Mouse (Mus musculus) heart, embryonic 11.5 days (tissue): ENCODE results near the gene Lrrc2. TPM values are rescaled to one million over a fixed set of nuclear protein-coding genes. Genes with fewer than 3 reads are reported as not detected.
A peak's percentile ranks its signal among the peaks of the same experiment; 100 is the strongest.

Experiments used
- ATAC-seq: fragments of 200-750 bp; cut with Nextera tagmentation; replicated peaks from 2 replicates; pipeline ENCODE4 v1.8.0; 2017; ENCODE audit warnings: moderate library complexity; ENCODE audit not compliant: insufficient number of reproducible peaks, low FRiP score, low TSS enrichment
- H3K27ac ChIP-seq: fragments of 300-500 bp; sonication (generic); 2 replicates; pipeline ENCODE4 v1.5.1; 2014; ENCODE audit warnings: mild to moderate bottlenecking, low read depth, low read length
- H3K27me3 ChIP-seq: fragments of 300-500 bp; sonication (generic); 2 replicates; pipeline ENCODE4 v1.6.1; 2014; ENCODE audit warnings: mild to moderate bottlenecking, low read length, mixed read lengths; ENCODE audit not compliant: control insufficient read depth, insufficient read depth
- H3K36me3 ChIP-seq: fragments of 300-500 bp; sonication (generic); 2 replicates; pipeline ENCODE4 v1.6.1; 2014; ENCODE audit warnings: mild to moderate bottlenecking, low read length, moderate library complexity, mixed read lengths; ENCODE audit not compliant: control insufficient read depth, insufficient read depth
- H3K4me1 ChIP-seq: fragments of 300-500 bp; sonication (generic); 2 replicates; pipeline ENCODE4 v1.6.1; 2014; ENCODE audit warnings: low read length; ENCODE audit not compliant: control insufficient read depth, insufficient read depth
- H3K4me2 ChIP-seq: fragments of 300-500 bp; sonication (generic); 2 replicates; pipeline ENCODE4 v1.6.1; 2014; ENCODE audit warnings: mild to moderate bottlenecking, moderate library complexity
- H3K4me3 ChIP-seq: fragments of 300-500 bp; sonication (generic); 2 replicates; pipeline ENCODE4 v1.5.1; 2014; ENCODE audit warnings: low read depth, low read length
- H3K9ac ChIP-seq: fragments of 300-500 bp; sonication (generic); 2 replicates; pipeline ENCODE4 v1.6.1; 2014; ENCODE audit warnings: mild to moderate bottlenecking, low read depth, low read length, moderate library complexity
- H3K9me3 ChIP-seq: fragments of 300-500 bp; sonication (generic); replicated peaks from 2 replicates; pipeline ENCODE4 v1.6.1; 2016; ENCODE audit warnings: low read length; ENCODE audit not compliant: control insufficient read depth
- WGBS: fragments of 180-500 bp; shearing (Covaris S2); extraction: QIAGEN DNeasy Blood & Tissue Kit; methylation state at CpG from one replicate; pipeline ENCODE4 v1.1.7; 2014; ENCODE audit not compliant: insufficient replicate concordance; 5-methylcytosine and 5-hydroxymethylcytosine counted together
- polyA plus RNA-seq: library from polyadenylated mRNA; unstranded; fragments of >200 nt; fragmentation: Nextera tagmentation; extraction: Ambion mirVana; gene quantifications from 2 replicates; pipeline ENCODE4 v1.2.1, GENCODE M21; 2014

Gene Lrrc2
- polyA plus RNA-seq, 1 experiment from 2014 or later: 2.1 TPM

- H3K27ac ChIP-seq: no peak overlapping the region
- 73% methylated on average over 3 of the region's 3 CpGs for WGBS
- no peaks in the 10 kb centered on the region for H3K9me3 ChIP-seq
- no peak for ATAC-seq
- no peak overlapping the region for H3K4me2 ChIP-seq
- H3K4me3 ChIP-seq: no peak overlapping the region
- H3K9ac ChIP-seq: no peak overlapping the region
- peaks cover 5% of the 10 kb centered on the region; the same call in 1 of the 2 replicates for H3K4me1 ChIP-seq
- no peaks in the 10 kb centered on the region for H3K27me3 ChIP-seq
- no peaks in the 10 kb centered on the region for H3K36me3 ChIP-seq
Measured at GRCm38 (mm10) chr9:110988078-110988477, 36.7 kb downstream of the Lrrc2 start.

GRCm38 (mm10) chr9:110989141-110989540, 37.8 kb downstream of the Lrrc2 start:
- Histone ChIP-seq H3K27me3 (no peaks in the 10 kb centered on the region), H3K9me3 (no peaks in the 10 kb centered on the region), H3K27ac (no peak overlapping the region), H3K36me3 (no peaks in the 10 kb centered on the region), H3K4me1 (peaks cover 5% of the 10 kb centered on the region), H3K4me2 (no peak overlapping the region), H3K4me3 (no peak overlapping the region), H3K9ac (no peak overlapping the region)
- no peak for ATAC-seq
- 56% methylated on average over 4 of the region's 4 CpGs for WGBS

- Histone ChIP-seq H3K4me2 (no peak overlapping the region), H3K4me3 (no peak overlapping the region), H3K36me3 (no peaks in the 10 kb centered on the region), H3K9me3 (no peaks in the 10 kb centered on the region), H3K27me3 (no peaks in the 10 kb centered on the region), H3K4me1 (peaks cover 5% of the 10 kb centered on the region), H3K27ac (no peak overlapping the region), H3K9ac (no peak overlapping the region)
- WGBS: 74% methylated on average over 2 of the region's 2 CpGs
- ATAC-seq: no peak
Measured at GRCm38 (mm10) chr9:110989543-110989942, 38.2 kb downstream of the Lrrc2 start.

- H3K4me1 ChIP-seq: peaks cover 5% of the 10 kb centered on the region
- no peak within 1 kb of the TSS for H3K4me2 ChIP-seq
- no peak for ATAC-seq
- H3K4me3 ChIP-seq: no peak within 1 kb of the TSS
- no peaks in the 10 kb centered on the region for H3K36me3 ChIP-seq
- no peak within 1 kb of the TSS for H3K9ac ChIP-seq
- no peak within 1 kb of the TSS for H3K27ac ChIP-seq
- WGBS: 57% methylated on average over 6 of the region's 6 CpGs
- no peaks in the 10 kb centered on the region for H3K27me3 ChIP-seq
- H3K9me3 ChIP-seq: no peaks in the 10 kb centered on the region
Measured at GRCm38 (mm10) chr9:110990204-110990603, 38.9 kb downstream of the Lrrc2 start, which contains the start of gene Rtp3. TSS of gene Rtp3 (minus strand) at chr9:110990583.

- Histone ChIP-seq H3K4me3 (no peak overlapping the region), H3K27ac (no peak overlapping the region), H3K4me1 (peaks cover 5% of the 10 kb centered on the region), H3K27me3 (no peaks in the 10 kb centered on the region), H3K36me3 (no peaks in the 10 kb centered on the region), H3K4me2 (no peak overlapping the region), H3K9ac (no peak overlapping the region), H3K9me3 (no peaks in the 10 kb centered on the region)
- WGBS: 33% methylated on average over 3 of the region's 3 CpGs
- no peak for ATAC-seq
Measured at GRCm38 (mm10) chr9:110993281-110993709, 42.0 kb downstream of the Lrrc2 start.

- Histone ChIP-seq H3K4me1 (no peaks in the 10 kb centered on the region; the same call in 1 of the 2 replicates), H3K27me3 (no peaks in the 10 kb centered on the region), H3K36me3 (no peaks in the 10 kb centered on the region), H3K27ac (peak overlapping the region; percentile 29; the same call in 1 of the 2 replicates), H3K9ac (peak overlapping the region; percentile 69), H3K4me2 (peak overlapping the region; percentile 67), H3K4me3 (peak overlapping the region; percentile 39), H3K9me3 (no peaks in the 10 kb centered on the region)
- 9% methylated on average over 13 of the region's 13 CpGs for WGBS
- peak; percentile 81 for ATAC-seq
Measured at GRCm38 (mm10) chr9:110994716-110995172, 43.4 kb downstream of the Lrrc2 start.

GRCm38 (mm10) chr9:110997245-110997644, 45.9 kb downstream of the Lrrc2 start:
- H3K4me3 ChIP-seq: no peak overlapping the region
- no peak overlapping the region for H3K9ac ChIP-seq
- H3K9me3 ChIP-seq: no peaks in the 10 kb centered on the region
- H3K27me3 ChIP-seq: no peaks in the 10 kb centered on the region
- no peak; the same call in 1 of the 2 replicates for ATAC-seq
- no peaks in the 10 kb centered on the region for H3K36me3 ChIP-seq
- no peak overlapping the region for H3K4me2 ChIP-seq
- no peak overlapping the region for H3K27ac ChIP-seq
- WGBS: 3% methylated on average over 5 of the region's 5 CpGs
- no peaks in the 10 kb centered on the region; the same call in 1 of the 2 replicates for H3K4me1 ChIP-seq

- H3K27ac ChIP-seq: no peak overlapping the region
- H3K9me3 ChIP-seq: no peaks in the 10 kb centered on the region
- no peaks in the 10 kb centered on the region for H3K27me3 ChIP-seq
- no peaks in the 10 kb centered on the region for H3K36me3 ChIP-seq
- no peak overlapping the region for H3K4me3 ChIP-seq
- H3K4me1 ChIP-seq: no peaks in the 10 kb centered on the region
- 79% methylated on average over 2 of the region's 2 CpGs for WGBS
- no peak overlapping the region for H3K4me2 ChIP-seq
- ATAC-seq: no peak
- H3K9ac ChIP-seq: no peak overlapping the region
Measured at GRCm38 (mm10) chr9:110999056-110999455, 47.7 kb downstream of the Lrrc2 start.

- Histone ChIP-seq H3K36me3 (no peaks in the 10 kb centered on the region), H3K4me1 (no peaks in the 10 kb centered on the region), H3K9me3 (no peaks in the 10 kb centered on the region), H3K27me3 (no peaks in the 10 kb centered on the region), H3K27ac (no peak overlapping the region), H3K9ac (no peak overlapping the region), H3K4me3 (no peak overlapping the region), H3K4me2 (no peak overlapping the region)
- no peak for ATAC-seq
- whole genome bisulfite sequencing: 57% methylated on average over 10 of the region's 10 CpGs
Measured at GRCm38 (mm10) chr9:110999856-111000255, 48.5 kb downstream of the Lrrc2 start.
